Mouse (Mus musculus) mouse trophoblast stem cell (cell line): ENCODE measurements around the gene Gm12394.
"Not testable (repeated sequence)": the region's sequence is repeated elsewhere in the genome, so short reads cannot be mapped to it uniquely, and the experiment has no call there.

Source experiments
- in situ Hi-C, 2 experiments: fragments of 300-500 bp; cut with MseI, MboI; formaldehyde crosslinking; loops; 2 replicates in 1 of 2; 3 replicates in 1 of 2; pipeline ENCODE4 v1.15.1; 2025

Gene Gm12394

GRCm38 (mm10) chr4:42856671-42857070, at the start of gene Gm12394:
TSS of gene Gm12394 (minus strand) at chr4:42856771.
- in situ Hi-C loops: not testable (repeated sequence)

GRCm38 (mm10) chr4:42904966-42905365, 48.4 kb upstream of the Gm12394 start:
- in situ Hi-C loops: no loop called here

GRCm38 (mm10) chr4:42904523-42904922, 48.0 kb upstream of the Gm12394 start:
- in situ Hi-C loops: no loop called here

GRCm38 (mm10) chr4:42903942-42904341, 47.4 kb upstream of the Gm12394 start:
- in situ Hi-C loops: no loop called here

- in situ Hi-C loops: no loop called here
Observed at GRCm38 (mm10) chr4:42902730-42903129, 46.2 kb upstream of the Gm12394 start.

- in situ Hi-C loops: no loop called here
Observed at GRCm38 (mm10) chr4:42902174-42902573, 45.6 kb upstream of the Gm12394 start.

GRCm38 (mm10) chr4:42900878-42901277, 44.3 kb upstream of the Gm12394 start:
- in situ Hi-C loops: no loop called here

GRCm38 (mm10) chr4:42898914-42899313, 42.3 kb upstream of the Gm12394 start:
- in situ Hi-C loops: no loop called here

- in situ Hi-C loops: no loop called here
Observed at GRCm38 (mm10) chr4:42895118-42895517, 38.5 kb upstream of the Gm12394 start.

GRCm38 (mm10) chr4:42891176-42891575, 34.6 kb upstream of the Gm12394 start:
- in situ Hi-C loops: no loop called here

GRCm38 (mm10) chr4:42888806-42889205, 32.2 kb upstream of the Gm12394 start:
- in situ Hi-C loops: no loop called here

GRCm38 (mm10) chr4:42886926-42887325, 30.4 kb upstream of the Gm12394 start:
- in situ Hi-C loops: no loop called here

GRCm38 (mm10) chr4:42880677-42880948, 24.0 kb upstream of the Gm12394 start:
- in situ Hi-C loops: no loop called here

- in situ Hi-C loops: loop anchor here (5.0 kb wide), 2 partner anchors 52 to 62 kb away; no protein-coding TSS in a partner anchor
Observed at GRCm38 (mm10) chr4:42879829-42880676, 23.5 kb upstream of the Gm12394 start.

- in situ Hi-C loops: loop anchor here (5.0 kb wide), 2 partner anchors 55 to 65 kb away; no protein-coding TSS in a partner anchor
Observed at GRCm38 (mm10) chr4:42877657-42878056, 21.1 kb upstream of the Gm12394 start.

GRCm38 (mm10) chr4:42876586-42877291, 20.2 kb upstream of the Gm12394 start:
- in situ Hi-C loops: loop anchor here (5.0 kb wide), 2 partner anchors 56 to 66 kb away; no protein-coding TSS in a partner anchor

GRCm38 (mm10) chr4:42874134-42874533, 17.6 kb upstream of the Gm12394 start, which contains the start of gene Fam205c:
TSS of gene Fam205c (minus strand) at chr4:42874234.
- in situ Hi-C loops: no loop called here

GRCm38 (mm10) chr4:42872746-42873435, 16.3 kb upstream of the Gm12394 start:
- in situ Hi-C loops: no loop called here

GRCm38 (mm10) chr4:42872151-42872550, 15.6 kb upstream of the Gm12394 start:
- in situ Hi-C loops: no loop called here

- in situ Hi-C loops: no loop called here
Observed at GRCm38 (mm10) chr4:42870748-42871147, 14.2 kb upstream of the Gm12394 start.

- in situ Hi-C loops: no loop called here
Observed at GRCm38 (mm10) chr4:42868193-42868592, 11.6 kb upstream of the Gm12394 start.

GRCm38 (mm10) chr4:42867390-42867789, 10.8 kb upstream of the Gm12394 start:
- in situ Hi-C loops: no loop called here
